Comparison of ENCODE assay signal across 12 mouse cellular contexts in the genomic region with DNA sequence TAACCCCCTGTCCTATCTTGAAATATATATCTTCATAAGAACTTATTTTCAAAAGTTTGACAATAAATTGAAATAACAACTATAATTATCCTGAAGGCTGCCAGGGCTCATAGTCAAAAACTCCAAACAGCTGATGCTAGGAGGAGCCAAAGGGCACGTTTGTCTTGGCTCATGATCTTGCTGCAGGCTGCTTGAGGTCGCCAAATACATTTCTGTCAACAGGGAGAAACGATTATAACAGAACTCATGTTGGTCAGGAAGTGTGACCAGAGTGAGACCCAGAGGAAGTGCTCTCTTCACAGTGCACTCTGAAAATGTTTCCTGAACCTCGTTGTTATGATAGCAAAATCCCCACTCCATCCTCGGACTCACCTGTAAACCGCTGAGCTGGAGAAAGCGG.
A peak's percentile ranks its signal among the peaks of the same experiment; 100 is the strongest.
DNase-seq lines count a peak whose midpoint lies in the region; ATAC-seq and TF ChIP-seq lines count a peak whose summit lies in the region.
"Had no signal": no experiment of that assay in that cellular context is flagged by ENCODE, and none has a peak within 500 bp of the region (broad histone marks: within the 10 kb centered on the region; RNA-seq: fewer than 3 reads in every experiment).

No protein-coding gene starts in this region.

- no peaks in the 10 kb centered on the region for H3K36me3 ChIP-seq in kidney, postnatal 0 days (ENCODE audit: insufficient read depth, low read length)
- no peaks in the 10 kb centered on the region for H3K36me3 ChIP-seq in forebrain, embryonic 12.5 days (replicated peaks)
- H3K36me3 ChIP-seq: midbrain, embryonic 12.5 days had no signal

- no peaks in the 10 kb centered on the region for H3K9me3 ChIP-seq in kidney, postnatal 0 days (replicated peaks; ENCODE audit: low read length)
- no peaks in the 10 kb centered on the region for H3K9me3 ChIP-seq in forebrain, embryonic 12.5 days
- H3K9me3 ChIP-seq: midbrain, embryonic 12.5 days had no signal

- H3K27ac ChIP-seq in kidney, postnatal 0 days: no peak overlapping the region
- no peak overlapping the region for H3K27ac ChIP-seq in forebrain, embryonic 12.5 days
- H3K27ac ChIP-seq: midbrain, embryonic 12.5 days had no signal

- H3K4me2 ChIP-seq in kidney, postnatal 0 days (ENCODE audit: low read length): no peak overlapping the region
- H3K4me2 ChIP-seq in forebrain, embryonic 12.5 days: no peak overlapping the region
- H3K4me2 ChIP-seq: midbrain, embryonic 12.5 days had no signal

- H3K4me3 ChIP-seq in kidney, postnatal 0 days (replicated peaks; ENCODE audit: low read depth, low read length): no peak overlapping the region
- no peak overlapping the region for H3K4me3 ChIP-seq in forebrain, embryonic 12.5 days (replicated peaks)
- H3K4me3 ChIP-seq: erythroblast, embryonic 14.5 days; midbrain, embryonic 12.5 days had no signal

- no peak for TF ChIP-seq CTCF in kidney, postnatal 0 days (IDR thresholded peaks at IDR 0.05; ENCODE audit: low read depth)

- no peaks in the 10 kb centered on the region for H3K27me3 ChIP-seq in kidney, postnatal 0 days (ENCODE audit: insufficient read depth, low read length)
- H3K27me3 ChIP-seq in forebrain, embryonic 12.5 days: no peaks in the 10 kb centered on the region
- H3K27me3 ChIP-seq: midbrain, embryonic 12.5 days; Patski had no signal

- peak; percentile 12 for DNase-seq in embryo, embryonic 10.5 days (ENCODE audit: low spot score)
- no peak for DNase-seq in embryo, embryonic 9.5 days (ENCODE audit: extremely low spot score)
- peak; percentile 67 for DNase-seq in NIH3T3 (ENCODE audit: low read depth)
- DNase-seq in heart, postnatal 10 days: peak; percentile 56 to 66
- DNase-seq in kidney, postnatal 0 days (ENCODE audit: low spot score): peak; percentile 84
- DNase-seq in spleen, postnatal 10 days (ENCODE audit: low spot score in 2 of 2): no peak
- DNase-seq in urinary bladder, adult 18-20 months (ENCODE audit: low spot score in 2 of 2): no peak
- DNase-seq: thymus, postnatal 36 days had no signal

- no peak for ATAC-seq in kidney, postnatal 0 days (replicated peaks; ENCODE audit: low FRiP score, low read depth)
- ATAC-seq in forebrain, embryonic 12.5 days (ENCODE audit: low FRiP score): no peak
- ATAC-seq: Patski had no signal

- WGBS in kidney, postnatal 0 days: 46% methylated on average over 7 of the region's 7 CpGs
- 83% methylated on average over 7 of the region's 7 CpGs for WGBS in forebrain, embryonic 12.5 days

- intact Hi-C loops in heart, postnatal 10 days (cut with DNase I): no loop called here

- H3K9ac ChIP-seq in kidney, postnatal 0 days (ENCODE audit: low read depth, low read length): no peak overlapping the region
- no peak overlapping the region for H3K9ac ChIP-seq in forebrain, embryonic 12.5 days
- H3K9ac ChIP-seq: midbrain, embryonic 12.5 days had no signal

- H3K4me1 ChIP-seq in kidney, postnatal 0 days (replicated peaks; ENCODE audit: insufficient read depth, low read length): no peaks in the 10 kb centered on the region
- no peaks in the 10 kb centered on the region for H3K4me1 ChIP-seq in forebrain, embryonic 12.5 days
- H3K4me1 ChIP-seq: midbrain, embryonic 12.5 days had no signal

Comparison
In these comparisons a context has a peak if more than half of its experiments do, and no peak if none do; other contexts are left out.
1. DNase-seq: peak in embryo, embryonic 10.5 days (single experiment), NIH3T3 (single experiment), heart, postnatal 10 days (2 of 2) and kidney, postnatal 0 days (single experiment); none in embryo, embryonic 9.5 days (single experiment), spleen, postnatal 10 days (0 of 2) and urinary bladder, adult 18-20 months (0 of 2).